Mouse (Mus musculus): ENCODE results near the gene Rel.

- TF ChIP-seq CTCF (IDR thresholded peaks at IDR 0.05; ENCODE audit: borderline replicate concordance, insufficient read depth, low read length) (no peak), POLR2A (IDR thresholded peaks at IDR 0.05; ENCODE audit: low read depth, low read length) (no peak)
Observed at GRCm38 (mm10) chr11:23818745-23819144, 48.0 kb upstream of the Rel start.

Data from embryonic fibroblast, embryonic 13.5 days (primary cell).